Mouse (Mus musculus) gastrocnemius, postnatal 36 days (tissue): ENCODE measurements at regions not wholly inside any gene's neighbourhood (a gene's known extent, or its start where the extent isn't known, plus 50 kb on each side); places are given as distances from the start of the nearest gene placed in this dataset.

Experiments
- DNase-seq, 2 experiments: peaks; one replicate each; pipeline ENCODE4 v3.0.0; 2022
- intact Hi-C: fragments of 180-260 bp; cut with DNase I; formaldehyde crosslinking; loops from one replicate; pipeline ENCODE4 v1.15.1; 2025

DNA sequence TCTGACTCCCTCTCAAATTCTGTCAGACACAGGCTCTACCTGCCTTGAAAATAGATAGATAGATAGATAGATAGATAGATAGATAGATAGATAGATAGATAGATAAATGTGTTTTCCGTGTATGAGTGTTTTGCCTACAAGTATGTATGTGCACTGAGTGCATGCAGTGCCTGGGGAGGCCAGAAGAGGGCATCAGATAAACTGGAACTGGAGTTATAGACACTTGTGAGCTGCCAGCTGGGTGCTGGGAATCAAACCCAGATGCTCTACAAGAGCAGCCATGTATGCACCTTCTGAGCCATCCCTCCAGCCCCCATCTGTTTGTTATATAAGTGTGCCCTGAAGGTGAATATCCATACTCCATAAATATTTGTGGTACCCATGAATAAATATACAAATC, 236.4 kb upstream of the Hes1 start:
- DNase-seq = no peak
- intact Hi-C loops = no loop called here

- peak in 1 of 2 experiments; percentile 29 for DNase-seq
- intact Hi-C loops = no loop called here
Observed at GRCm38 (mm10) chr16:29829457-29829856, 234.7 kb upstream of the Hes1 start.

DNA sequence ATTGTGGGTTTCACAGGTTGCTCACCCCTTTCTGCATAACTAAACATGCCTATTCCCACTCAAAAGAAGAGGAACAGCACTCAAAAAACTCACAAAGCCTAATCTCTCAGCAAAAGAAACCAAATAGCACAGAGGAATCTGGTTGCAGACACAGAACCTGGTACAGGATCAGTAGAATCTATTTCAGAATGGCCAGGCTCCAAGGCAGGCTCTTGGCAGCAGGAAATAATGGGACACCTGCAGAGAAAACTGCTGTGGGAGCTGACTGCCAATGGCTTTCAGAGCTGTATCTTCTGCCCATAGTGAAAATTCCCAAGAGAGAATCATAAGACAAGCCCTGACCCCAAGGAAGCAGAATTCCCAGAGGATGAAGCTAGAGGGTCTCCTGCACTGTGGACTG, 234.1 kb upstream of the Hes1 start:
- DNase-seq = no peak
- intact Hi-C loops = no loop called here

GRCm38 (mm10) chr16:29833298-29833697, 230.9 kb upstream of the Hes1 start:
- intact Hi-C loops = no loop called here
- DNase-seq = no peak

- intact Hi-C loops = no loop called here
- DNase-seq = no peak
Observed at GRCm38 (mm10) chr16:29833875-29834274, 230.3 kb upstream of the Hes1 start.

GRCm38 (mm10) chr16:29834669-29835068, 229.5 kb upstream of the Hes1 start:
- DNase-seq = no peak
- intact Hi-C loops = no loop called here

- intact Hi-C loops = no loop called here
Observed at GRCm38 (mm10) chr16:29837025-29837629, 227.1 kb upstream of the Hes1 start.

DNA sequence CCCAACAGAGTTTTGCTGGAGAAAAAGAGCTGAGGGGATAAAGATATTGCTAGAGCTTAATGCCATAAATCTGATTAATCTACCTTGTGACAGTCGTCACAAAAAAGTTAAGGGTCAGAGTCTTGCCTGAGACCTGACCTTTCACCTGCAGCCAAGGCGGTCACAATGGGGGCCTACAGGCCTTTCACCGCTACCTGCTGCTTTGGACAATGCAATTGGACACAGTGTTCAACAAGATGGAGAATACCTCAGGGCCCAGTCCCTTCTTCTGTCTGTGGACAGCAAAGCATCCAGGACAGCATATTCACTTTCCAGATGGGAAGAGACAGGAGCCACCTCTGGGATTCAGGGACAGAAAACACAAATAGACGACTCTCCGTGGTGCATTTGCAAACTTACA, 226.3 kb upstream of the Hes1 start:
- DNase-seq = no peak
- intact Hi-C loops = no loop called here

More at GRCm38 (mm10) chr16:29837025-29837629, 227.1 kb upstream of the Hes1 start:
- no peak for DNase-seq

GRCm38 (mm10) chr16:29838981-29839661, 225.1 kb upstream of the Hes1 start:
- DNase-seq = peak; percentile 31 to 42
- intact Hi-C loops = no loop called here

DNA sequence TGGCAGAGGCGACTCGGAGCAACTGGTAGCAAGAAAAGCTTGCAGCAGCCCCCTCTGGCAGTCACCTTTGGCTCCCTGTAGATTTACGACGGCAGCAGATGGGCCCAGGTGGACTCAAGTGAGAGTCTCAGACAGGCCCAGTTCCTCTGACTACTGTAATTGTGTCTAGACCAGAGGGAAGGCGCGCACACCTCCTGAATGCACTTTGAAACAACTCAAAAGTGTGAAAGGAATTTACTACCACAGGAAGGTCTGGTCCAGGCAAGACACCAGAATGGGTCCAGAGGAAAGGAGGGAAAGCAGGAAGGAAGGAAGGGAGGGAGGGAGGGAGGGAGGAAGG, 224.6 kb upstream of the Hes1 start:
- intact Hi-C loops = loop anchor here (5.0 kb wide), 1 partner anchor 223 kb away; the partner anchor contains the start of gene Hes1

DNA sequence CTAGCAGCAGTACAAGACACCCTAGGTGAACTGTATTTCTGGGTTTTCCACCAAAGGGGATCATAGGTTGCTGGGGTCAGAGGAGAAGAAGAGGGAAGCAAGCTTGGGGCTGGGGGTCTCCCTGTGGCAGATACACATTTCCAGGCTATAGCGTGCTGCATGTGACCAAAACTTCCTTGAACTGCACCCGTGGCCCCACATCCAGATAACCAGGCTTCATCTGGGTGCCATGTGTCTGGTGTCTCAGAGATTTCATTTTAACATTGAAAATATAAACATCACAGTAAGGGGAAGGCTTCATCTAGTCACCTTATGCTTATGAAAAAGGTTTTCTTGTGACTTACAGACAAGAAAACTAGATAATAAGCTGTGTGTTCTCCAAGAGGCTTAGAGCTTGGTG, 223.8 kb upstream of the Hes1 start:
- intact Hi-C loops = loop anchor here (5.0 kb wide), 1 partner anchor 222 kb away; the partner anchor contains the start of gene Hes1
- no peak for DNase-seq

More for the DNA sequence above, 224.6 kb upstream of the Hes1 start:
- DNase-seq = no peak

- DNase-seq = no peak
- intact Hi-C loops = loop anchor here (5.0 kb wide), 1 partner anchor 221 kb away; the partner anchor contains the start of gene Hes1
Observed at GRCm38 (mm10) chr16:29841132-29841531, 223.1 kb upstream of the Hes1 start.

DNA sequence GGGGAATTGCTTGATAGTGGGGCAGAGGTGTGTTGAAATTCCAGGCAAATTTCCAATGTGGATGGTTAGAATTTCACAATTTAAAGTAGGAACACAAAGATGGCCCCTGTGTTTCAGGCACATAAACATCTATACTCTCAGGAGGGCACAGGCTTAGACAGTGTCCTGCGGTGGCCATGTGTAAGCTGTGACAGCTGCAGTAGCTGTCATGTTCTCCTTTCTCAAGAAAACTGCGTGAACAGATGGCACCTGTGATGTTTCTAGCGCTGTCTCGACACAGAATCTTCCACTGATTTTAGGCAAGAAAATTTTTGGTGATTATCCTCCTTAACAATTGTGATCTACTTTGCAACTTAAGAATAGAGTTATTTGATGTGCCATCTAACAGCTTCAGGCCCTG, 222.1 kb upstream of the Hes1 start:
- no peak for DNase-seq
- intact Hi-C loops = loop anchor here (5.0 kb wide), 1 partner anchor 220 kb away; the partner anchor contains the start of gene Hes1

GRCm38 (mm10) chr16:29843490-29843889, 220.7 kb upstream of the Hes1 start:
- intact Hi-C loops = loop anchor here (5.0 kb wide), 1 partner anchor 219 kb away; the partner anchor contains the start of gene Hes1
- no peak for DNase-seq

GRCm38 (mm10) chr16:29844706-29845596, 219.2 kb upstream of the Hes1 start:
- intact Hi-C loops = loop anchor here (5.0 kb wide), 1 partner anchor 217 kb away; the partner anchor contains the start of gene Hes1
- DNase-seq = no peak

- intact Hi-C loops = no loop called here
- DNase-seq = no peak
Observed at GRCm38 (mm10) chr16:29845597-29845986, 218.6 kb upstream of the Hes1 start.

DNA sequence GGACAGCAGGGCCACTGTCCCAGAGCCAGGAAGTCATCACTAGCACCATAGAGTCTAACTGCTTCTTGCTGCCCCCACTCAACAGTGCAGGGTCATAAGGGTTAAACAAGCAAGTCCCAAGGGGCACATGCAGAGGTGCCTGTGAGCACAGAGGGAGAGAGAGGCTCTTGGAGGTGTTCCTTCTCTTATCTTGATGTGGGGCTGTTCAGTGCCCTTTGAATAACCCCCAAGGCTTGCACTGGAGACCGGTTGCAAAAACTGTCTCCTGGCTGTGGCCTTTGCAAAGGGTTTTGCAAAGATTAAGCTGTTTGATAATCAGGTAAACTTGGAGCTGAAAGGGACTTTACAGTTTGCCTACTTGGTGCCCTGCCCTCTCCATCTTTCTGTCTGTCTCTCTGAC, 217.1 kb upstream of the Hes1 start:
- DNase-seq = no peak
- intact Hi-C loops = no loop called here

- intact Hi-C loops = no loop called here
- no peak for DNase-seq
Observed at GRCm38 (mm10) chr16:29847734-29848133, 216.4 kb upstream of the Hes1 start.

- intact Hi-C loops = no loop called here
- no peak for DNase-seq
Observed at GRCm38 (mm10) chr16:29848527-29848926, 215.7 kb upstream of the Hes1 start.

DNA sequence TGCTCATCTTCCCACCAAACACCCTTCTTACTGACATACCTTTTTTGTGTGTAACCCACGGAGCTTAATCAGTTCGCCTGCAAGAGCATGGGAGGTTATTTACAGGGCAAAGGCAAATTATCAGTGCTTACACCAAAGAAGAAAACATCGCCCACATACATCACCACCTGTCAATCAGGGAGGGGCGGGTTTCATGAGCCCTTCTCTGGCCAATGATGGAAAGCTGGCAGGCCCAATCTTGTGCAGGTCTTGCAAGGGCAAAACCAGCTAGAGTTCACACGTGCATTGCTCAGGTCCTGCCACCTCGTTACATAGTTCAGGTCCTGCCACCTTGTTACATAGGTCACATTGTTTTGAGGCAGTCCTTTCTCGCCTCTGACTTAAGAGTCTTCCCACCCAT, 214.7 kb upstream of the Hes1 start:
- intact Hi-C loops = no loop called here
- no peak for DNase-seq

- no peak for DNase-seq
- intact Hi-C loops = no loop called here
Observed at GRCm38 (mm10) chr16:29850616-29851015, 213.6 kb upstream of the Hes1 start.
